Mouse (Mus musculus): Measurements from ENCODE around the gene Rpl36-ps4. TPM values are rescaled to one million over a fixed set of nuclear protein-coding genes. Genes with fewer than 3 reads are reported as not detected.
"Not testable (repeated sequence)": the region's sequence is repeated elsewhere in the genome, so short reads cannot be mapped to it uniquely, and the experiment has no call there.

Rpl36-ps4 gene
- total RNA-seq, 2 experiments from 2014 or later = not detected

GRCm38 (mm10) chr17:87934736-87935135, 14.0 kb downstream of the Rpl36-ps4 start:
- DNase-seq (ENCODE audit: low spot score) = no peak
- intact Hi-C loops (cut with DNase I) = no loop called here

GRCm38 (mm10) chr17:87936156-87936555, 15.4 kb downstream of the Rpl36-ps4 start:
- intact Hi-C loops (cut with DNase I) = no loop called here
- no peak for DNase-seq (ENCODE audit: low spot score)

- DNase-seq (ENCODE audit: low spot score) = peak; percentile 10
- intact Hi-C loops (cut with DNase I) = loop anchor here (1.0 to 2.0 kb wide), 2 partner anchors 66 to 257 kb away; no protein-coding TSS in a partner anchor
These were observed 28.3 kb downstream of the Rpl36-ps4 start for GRCm38 (mm10) chr17:87948965-87949584.

GRCm38 (mm10) chr17:87954618-87955124, 33.9 kb downstream of the Rpl36-ps4 start:
- DNase-seq (ENCODE audit: low spot score); intact Hi-C loops (cut with DNase I): not testable (repeated sequence)

GRCm38 (mm10) chr17:87957096-87957840, 36.5 kb downstream of the Rpl36-ps4 start:
- no peak for DNase-seq (ENCODE audit: low spot score)
- intact Hi-C loops (cut with DNase I) = no loop called here

- intact Hi-C loops (cut with DNase I) = no loop called here
- DNase-seq (ENCODE audit: low spot score) = no peak
These were observed 37.5 kb downstream of the Rpl36-ps4 start for GRCm38 (mm10) chr17:87958283-87958682.

GRCm38 (mm10) chr17:87959406-87959805, 38.6 kb downstream of the Rpl36-ps4 start:
- DNase-seq (ENCODE audit: low spot score); intact Hi-C loops (cut with DNase I): not testable (repeated sequence)

GRCm38 (mm10) chr17:87959931-87960330, 39.2 kb downstream of the Rpl36-ps4 start:
- intact Hi-C loops (cut with DNase I) = not testable (repeated sequence)

GRCm38 (mm10) chr17:87963081-87964075, 42.6 kb downstream of the Rpl36-ps4 start:
- no peak for DNase-seq (ENCODE audit: low spot score)
- intact Hi-C loops (cut with DNase I) = no loop called here

More at GRCm38 (mm10) chr17:87959931-87960330, 39.2 kb downstream of the Rpl36-ps4 start:
- DNase-seq (ENCODE audit: low spot score) = not testable (repeated sequence)

GRCm38 (mm10) chr17:87968483-87968926, 47.7 kb downstream of the Rpl36-ps4 start:
- intact Hi-C loops (cut with DNase I) = not testable (repeated sequence)

More at GRCm38 (mm10) chr17:87968483-87968926, 47.7 kb downstream of the Rpl36-ps4 start:
- not testable (repeated sequence) for DNase-seq (ENCODE audit: low spot score)

Other genes starting within 250 kb of the Rpl36-ps4 start
- 10 to 100 TPM; 12.7 to 14.3 TPM for gene Msh2, start 248.6 kb upstream of the Rpl36-ps4 start, total RNA-seq (2021)
- not detected for gene Kcnk12, start 123.0 kb upstream of the Rpl36-ps4 start, total RNA-seq (2021)
- 1 to 10 TPM; 8.7 to 9.8 TPM for gene Msh6, start 54.1 kb downstream of the Rpl36-ps4 start, total RNA-seq (2021)
- 10 to 100 TPM; 29.8 to 37.3 TPM for gene Fbxo11, start 144.3 kb downstream of the Rpl36-ps4 start, total RNA-seq (2021)